Comparison of ENCODE assay signal across 33 mouse cellular contexts in the genomic region with DNA sequence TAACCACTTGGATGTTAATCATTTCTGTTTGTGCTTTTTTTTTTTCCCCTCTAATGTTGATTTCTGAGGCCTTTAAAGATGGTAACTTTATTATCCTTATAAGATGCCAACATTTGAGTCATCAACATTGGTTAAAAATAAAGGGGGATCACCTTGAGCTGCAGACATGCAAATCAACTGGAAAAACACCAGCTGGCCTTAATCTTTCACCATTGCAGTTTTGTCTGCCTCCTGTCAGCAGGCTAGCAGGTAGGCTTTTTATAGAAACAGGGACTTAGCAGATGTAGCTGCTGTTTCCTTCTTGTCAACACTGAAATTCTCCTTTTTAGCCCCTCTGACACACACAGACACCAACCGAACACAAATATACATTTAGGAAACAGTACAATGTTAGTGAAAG.
DNase-seq lines count a peak whose midpoint lies in the region; ATAC-seq and TF ChIP-seq lines count a peak whose summit lies in the region.
"Had no signal": no experiment of that assay in that cellular context is flagged by ENCODE, and none has a peak within 500 bp of the region (broad histone marks: within the 10 kb centered on the region; RNA-seq: fewer than 3 reads in every experiment).

No protein-coding gene starts in this region.

- H3K9me3 ChIP-seq in forebrain, embryonic 14.5 days (replicated peaks; ENCODE audit: control insufficient read depth, low read length) = no peaks in the 10 kb centered on the region
- no peaks in the 10 kb centered on the region for H3K9me3 ChIP-seq in forebrain, postnatal 0 days (ENCODE audit: low read length)
- H3K9me3 ChIP-seq in heart, embryonic 16.5 days (replicated peaks; ENCODE audit: control insufficient read depth, low read length) = no peaks in the 10 kb centered on the region
- no peaks in the 10 kb centered on the region for H3K9me3 ChIP-seq in heart, embryonic 12.5 days (replicated peaks)
- H3K9me3 ChIP-seq in ES-Bruce4 (replicated peaks; ENCODE audit: control insufficient read depth, insufficient read depth, low read length, poor library complexity, severe bottlenecking) = no peaks in the 10 kb centered on the region
- H3K9me3 ChIP-seq: embryonic facial prominence, embryonic 12.5 days; forebrain, embryonic 15.5 days; G1E; hindbrain, embryonic 12.5 days; limb, embryonic 10.5 days; limb, embryonic 15.5 days; midbrain, embryonic 15.5 days had no signal

- no peak overlapping the region for H3K4me2 ChIP-seq in forebrain, embryonic 14.5 days (ENCODE audit: low read length)
- no peak overlapping the region for H3K4me2 ChIP-seq in forebrain, postnatal 0 days (ENCODE audit: low read depth)
- H3K4me2 ChIP-seq in heart, embryonic 16.5 days (ENCODE audit: low read depth, low read length) = no peak overlapping the region
- H3K4me2 ChIP-seq in heart, embryonic 12.5 days = no peak overlapping the region
- H3K4me2 ChIP-seq: embryonic facial prominence, embryonic 12.5 days; forebrain, embryonic 15.5 days; hindbrain, embryonic 12.5 days; limb, embryonic 15.5 days; midbrain, embryonic 15.5 days had no signal

- TF ChIP-seq POLR2A in ES-Bruce4 (IDR thresholded peaks at IDR 0.05; ENCODE audit: insufficient read depth, low read length) = no peak

- no peak overlapping the region for H3K27ac ChIP-seq in forebrain, embryonic 14.5 days (ENCODE audit: low read depth, low read length)
- no peak overlapping the region for H3K27ac ChIP-seq in forebrain, postnatal 0 days (ENCODE audit: low read depth, low read length)
- no peak overlapping the region for H3K27ac ChIP-seq in heart, embryonic 16.5 days (ENCODE audit: low read length)
- H3K27ac ChIP-seq in heart, embryonic 12.5 days (ENCODE audit: poor library complexity, severe bottlenecking) = no peak overlapping the region
- no peak overlapping the region for H3K27ac ChIP-seq in ES-Bruce4 (ENCODE audit: insufficient read depth, low read length)
- H3K27ac ChIP-seq: embryonic facial prominence, embryonic 12.5 days; forebrain, embryonic 15.5 days; gastrocnemius, adult 2 months; hindbrain, embryonic 12.5 days; limb, embryonic 10.5 days; limb, embryonic 15.5 days; liver, embryonic 14.5 days; macrophage; midbrain, embryonic 15.5 days; stomach, postnatal 0 days had no signal

- TF ChIP-seq CTCF in forebrain, postnatal 0 days (IDR thresholded peaks at IDR 0.05; ENCODE audit: low read depth) = no peak
- no peak for TF ChIP-seq CTCF in ES-Bruce4 (IDR thresholded peaks at IDR 0.05; ENCODE audit: low read depth, low read length)

- H3K4me1 ChIP-seq in forebrain, embryonic 14.5 days (ENCODE audit: control insufficient read depth, insufficient read depth, low read length) = no peaks in the 10 kb centered on the region
- no peaks in the 10 kb centered on the region for H3K4me1 ChIP-seq in forebrain, postnatal 0 days (ENCODE audit: insufficient read depth)
- no peaks in the 10 kb centered on the region for H3K4me1 ChIP-seq in heart, embryonic 16.5 days (ENCODE audit: control insufficient read depth, insufficient read depth, low read length)
- no peaks in the 10 kb centered on the region for H3K4me1 ChIP-seq in heart, embryonic 12.5 days (replicated peaks)
- no peaks in the 10 kb centered on the region for H3K4me1 ChIP-seq in ES-Bruce4 (ENCODE audit: control insufficient read depth, insufficient read depth, low read length)
- H3K4me1 ChIP-seq: embryonic facial prominence, embryonic 12.5 days; forebrain, embryonic 15.5 days; hindbrain, embryonic 12.5 days; limb, embryonic 10.5 days; limb, embryonic 15.5 days; midbrain, embryonic 15.5 days had no signal

- DNase-seq in forebrain, embryonic 14.5 days (ENCODE audit: low spot score) = peak; percentile 11
- no peak for DNase-seq in forebrain, postnatal 0 days
- peak; percentile 61 to 68 for DNase-seq in heart, postnatal 10 days
- no peak for DNase-seq in urinary bladder, postnatal 14 days (ENCODE audit: low spot score)
- no peak for DNase-seq in left cerebral cortex, postnatal 25 days (ENCODE audit: low spot score in 2 of 2)
- DNase-seq: adrenal gland, adult 8-10 months; B cell, adult 2 months; cerebellum, adult 18-20 months; embryo, embryonic 11 days; gastrocnemius, adult 2 months; kidney, adult 9 months; kidney, postnatal 10 days; layer of hippocampus, postnatal 36 days; lung, adult 2 months; lung, postnatal 10 days; right cerebral cortex, postnatal 25 days; spleen, adult 18-20 months; thymus, adult 2 months; thymus, postnatal 36 days had no signal

- H3K4me3 ChIP-seq in forebrain, embryonic 14.5 days (ENCODE audit: low read depth, low read length) = no peak overlapping the region
- no peak overlapping the region for H3K4me3 ChIP-seq in forebrain, postnatal 0 days (ENCODE audit: low read depth, low read length)
- no peak overlapping the region for H3K4me3 ChIP-seq in heart, embryonic 16.5 days (ENCODE audit: low read length)
- no peak overlapping the region for H3K4me3 ChIP-seq in heart, embryonic 12.5 days
- H3K4me3 ChIP-seq in ES-Bruce4 (ENCODE audit: low read depth, low read length) = no peak overlapping the region
- H3K4me3 ChIP-seq: embryonic facial prominence, embryonic 12.5 days; forebrain, embryonic 15.5 days; gastrocnemius, adult 2 months; hindbrain, embryonic 12.5 days; limb, embryonic 10.5 days; limb, embryonic 15.5 days; midbrain, embryonic 15.5 days had no signal

- intact Hi-C loops in heart, postnatal 10 days (cut with DNase I) = no loop called here
- intact Hi-C loops in left cerebral cortex, postnatal 25 days (cut with DNase I) = no loop called here

- H3K9ac ChIP-seq in forebrain, embryonic 14.5 days (ENCODE audit: low read length) = no peak overlapping the region
- H3K9ac ChIP-seq in forebrain, postnatal 0 days = no peak overlapping the region
- no peak overlapping the region for H3K9ac ChIP-seq in heart, embryonic 16.5 days (ENCODE audit: low read length)
- H3K9ac ChIP-seq in heart, embryonic 12.5 days = no peak overlapping the region
- H3K9ac ChIP-seq in ES-Bruce4 (ENCODE audit: low read depth, poor library complexity, severe bottlenecking) = no peak overlapping the region
- H3K9ac ChIP-seq: embryonic facial prominence, embryonic 12.5 days; forebrain, embryonic 15.5 days; hindbrain, embryonic 12.5 days; limb, embryonic 15.5 days; liver, embryonic 14.5 days; midbrain, embryonic 15.5 days had no signal

- no peaks in the 10 kb centered on the region for H3K27me3 ChIP-seq in forebrain, embryonic 14.5 days (replicated peaks; ENCODE audit: control insufficient read depth, insufficient read depth, low read length)
- H3K27me3 ChIP-seq in forebrain, postnatal 0 days (ENCODE audit: insufficient read depth, low read length) = no peaks in the 10 kb centered on the region
- H3K27me3 ChIP-seq in heart, embryonic 16.5 days (ENCODE audit: control insufficient read depth, insufficient read depth, low read length) = no peaks in the 10 kb centered on the region
- no peaks in the 10 kb centered on the region for H3K27me3 ChIP-seq in heart, embryonic 12.5 days (replicated peaks)
- no peaks in the 10 kb centered on the region for H3K27me3 ChIP-seq in ES-Bruce4 (ENCODE audit: control insufficient read depth, insufficient read depth, low read length, poor library complexity, severe bottlenecking)
- H3K27me3 ChIP-seq: embryonic facial prominence, embryonic 12.5 days; forebrain, embryonic 15.5 days; hindbrain, embryonic 12.5 days; limb, embryonic 15.5 days; midbrain, embryonic 15.5 days had no signal

- TF ChIP-seq EP300 in ES-Bruce4 (IDR thresholded peaks at IDR 0.05; ENCODE audit: insufficient read depth, low read depth, low read length) = 0 out of 2 replicates have a peak, but pooled peaks have one; percentile 19

- WGBS in forebrain, embryonic 14.5 days = 80% methylated on average over 1 of the region's 1 CpGs
- WGBS in forebrain, postnatal 0 days = 68% methylated on average over 1 of the region's 1 CpGs
- 32% methylated on average over 1 of the region's 1 CpGs for WGBS in heart, embryonic 16.5 days
- 8% methylated on average over 1 of the region's 1 CpGs for WGBS in heart, embryonic 12.5 days

- no peak for ATAC-seq in forebrain, embryonic 14.5 days
- no peak for ATAC-seq in forebrain, postnatal 0 days
- 0 out of 2 replicates have a peak, but pooled peaks have one; percentile 52 for ATAC-seq in heart, embryonic 16.5 days (replicated peaks; ENCODE audit: extremely low read depth, insufficient read depth, low FRiP score)
- ATAC-seq in heart, embryonic 12.5 days (ENCODE audit: insufficient number of reproducible peaks, low FRiP score) = no peak
- ATAC-seq: forebrain, embryonic 15.5 days; intestine, postnatal 0 days; midbrain, embryonic 15.5 days had no signal

- H3K36me3 ChIP-seq in forebrain, embryonic 14.5 days (ENCODE audit: control insufficient read depth, insufficient read depth, low read length) = no peaks in the 10 kb centered on the region
- H3K36me3 ChIP-seq in forebrain, postnatal 0 days (ENCODE audit: insufficient read depth) = no peaks in the 10 kb centered on the region
- H3K36me3 ChIP-seq in heart, embryonic 16.5 days (ENCODE audit: control insufficient read depth, insufficient read depth) = no peaks in the 10 kb centered on the region
- no peaks in the 10 kb centered on the region for H3K36me3 ChIP-seq in heart, embryonic 12.5 days
- no peaks in the 10 kb centered on the region for H3K36me3 ChIP-seq in ES-Bruce4 (ENCODE audit: control insufficient read depth, insufficient read depth, low read length, poor library complexity, severe bottlenecking)
- H3K36me3 ChIP-seq: embryonic facial prominence, embryonic 12.5 days; forebrain, embryonic 15.5 days; G1E; hindbrain, embryonic 12.5 days; limb, embryonic 10.5 days; limb, embryonic 15.5 days; midbrain, embryonic 15.5 days had no signal

Comparison
In these comparisons a context has a peak if more than half of its experiments do, and no peak if none do; other contexts are left out.
1. DNase-seq: peak in forebrain, embryonic 14.5 days (single experiment) and heart, postnatal 10 days (2 of 2); none in forebrain, postnatal 0 days (single experiment), urinary bladder, postnatal 14 days (single experiment) and left cerebral cortex, postnatal 25 days (0 of 2).